Mouse (Mus musculus): Measurements from ENCODE around the gene Rere.
"Not testable (repeated sequence)": the region's sequence is repeated elsewhere in the genome, so short reads cannot be mapped to it uniquely, and the experiment has no call there.

Rere gene

GRCm38 (mm10) chr4:150255181-150255580 is 26.3 kb upstream of the Rere start:
- DNase-seq (ENCODE audit: low spot score): no peak

- DNase-seq (ENCODE audit: low spot score): peak; percentile 82
These were observed 23.9 kb upstream of the Rere start for GRCm38 (mm10) chr4:150257252-150258204.

DNA sequence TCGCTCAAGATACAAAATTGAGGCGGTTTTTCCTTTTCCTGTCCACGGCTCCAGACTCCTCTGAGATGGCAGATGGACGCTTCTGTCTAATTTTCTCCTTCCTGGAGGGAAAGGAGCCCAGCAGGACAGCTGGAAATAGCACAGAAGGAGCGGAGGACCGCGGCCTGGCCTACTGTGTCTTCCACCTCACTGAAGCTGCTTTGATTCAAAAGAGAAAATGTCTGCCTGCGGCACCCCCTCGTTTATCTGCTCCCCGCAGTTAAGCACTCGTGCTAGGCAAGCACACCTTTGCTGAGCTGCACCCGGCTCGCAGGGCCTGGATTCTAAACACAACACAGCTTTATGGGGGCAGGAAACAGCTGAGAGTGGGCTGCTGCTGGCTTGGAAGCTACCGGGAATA is 23.1 kb upstream of the Rere start:
- no peak for DNase-seq (ENCODE audit: low spot score)

DNA sequence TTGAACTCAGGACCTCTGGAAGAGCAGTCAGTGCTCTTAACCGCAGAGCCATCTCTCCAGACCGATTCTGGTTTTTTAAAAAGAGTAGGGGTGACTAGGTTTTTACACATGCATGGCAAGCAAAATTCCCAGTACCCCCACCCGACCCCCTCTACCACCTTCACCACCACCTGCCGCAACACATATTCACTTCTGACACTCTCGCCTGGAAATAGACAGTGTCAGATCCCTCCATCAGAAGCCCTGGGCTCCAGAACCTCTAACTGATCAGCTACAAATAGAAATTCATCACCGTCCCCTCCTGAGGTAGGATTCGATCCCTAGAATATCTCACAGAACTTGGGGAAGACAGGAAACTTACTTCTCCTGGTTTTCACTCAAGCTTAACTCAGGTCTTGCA is 21.9 kb upstream of the Rere start:
- no peak for DNase-seq (ENCODE audit: low spot score)

- DNase-seq (ENCODE audit: low spot score): no peak
These were observed 21.3 kb upstream of the Rere start for GRCm38 (mm10) chr4:150260111-150260510.

DNA sequence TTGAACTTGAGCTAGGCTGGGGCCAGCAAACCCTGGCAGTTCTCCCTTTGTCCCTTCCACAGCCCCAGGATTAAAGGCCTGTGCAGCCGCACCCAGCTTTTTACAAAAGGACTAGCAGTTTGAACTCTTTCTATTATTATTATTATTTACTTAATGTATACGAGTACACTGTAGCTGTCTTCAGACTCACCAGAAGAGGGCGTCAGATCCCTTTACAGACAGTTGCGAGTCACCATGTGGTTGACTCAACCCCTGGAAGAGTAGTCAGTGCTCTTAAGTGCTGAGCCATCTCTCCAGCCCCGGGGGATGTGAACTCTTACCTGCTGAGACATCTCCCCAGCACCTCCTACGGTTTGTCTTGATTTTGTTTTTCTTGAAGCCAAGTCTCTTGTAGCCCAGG is 20.7 kb upstream of the Rere start:
- DNase-seq (ENCODE audit: low spot score): no peak

GRCm38 (mm10) chr4:150262301-150262700 is 19.1 kb upstream of the Rere start:
- no peak for DNase-seq (ENCODE audit: low spot score)

GRCm38 (mm10) chr4:150264903-150265302 is 16.5 kb upstream of the Rere start:
- no peak for DNase-seq (ENCODE audit: low spot score)

- DNase-seq (ENCODE audit: low spot score): no peak
These were observed 16.0 kb upstream of the Rere start for GRCm38 (mm10) chr4:150265471-150265870.

GRCm38 (mm10) chr4:150266655-150267223 is 14.7 kb upstream of the Rere start:
- no peak for DNase-seq (ENCODE audit: low spot score)

DNA sequence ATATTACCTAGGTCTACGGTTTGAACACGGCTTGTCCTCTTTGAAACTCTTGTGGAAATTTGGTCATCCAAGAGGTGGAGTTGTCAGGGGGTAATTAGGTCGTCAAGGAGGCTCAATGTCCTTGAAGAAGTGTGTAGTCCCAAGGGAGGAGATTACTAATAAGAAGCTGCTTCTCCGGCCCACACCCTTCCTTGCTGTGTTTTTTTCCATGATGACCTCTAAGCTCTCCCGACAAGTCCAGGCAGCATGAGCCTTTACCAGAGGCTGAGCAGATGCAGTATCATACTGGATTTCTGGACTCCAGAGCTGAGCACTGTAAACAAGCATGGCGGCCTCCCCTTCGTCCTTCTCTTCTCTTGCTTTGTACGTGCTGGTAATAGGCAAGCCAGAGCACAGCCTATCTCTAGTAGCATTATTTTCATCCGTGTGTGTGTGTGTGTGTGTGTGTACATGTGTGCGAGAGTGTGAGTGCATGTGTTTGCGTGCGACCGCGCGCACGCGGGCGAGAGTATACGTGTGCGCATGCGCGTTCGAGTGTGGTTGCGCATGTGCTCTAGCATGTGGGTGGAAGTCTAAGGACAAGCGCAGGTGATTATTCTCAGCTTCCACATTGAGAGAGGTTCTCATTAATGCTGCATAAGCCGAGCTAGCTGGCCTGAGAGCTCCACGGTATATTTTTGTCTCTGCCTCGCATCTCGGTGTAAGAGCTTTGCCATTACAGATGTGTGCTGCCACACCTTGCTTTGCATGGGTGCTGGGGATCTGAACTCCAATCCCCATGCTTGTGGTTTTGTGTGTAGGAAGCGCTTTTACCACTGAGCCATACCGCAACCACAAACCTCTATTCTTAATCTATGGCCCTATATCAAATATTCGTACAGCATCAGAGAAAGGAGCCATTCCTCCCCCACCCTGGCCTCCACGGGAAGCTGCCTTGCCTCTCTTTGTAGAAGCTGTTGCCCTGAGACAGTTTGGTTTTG is 12.5 kb upstream of the Rere start:
- DNase-seq (ENCODE audit: low spot score): no peak

DNA sequence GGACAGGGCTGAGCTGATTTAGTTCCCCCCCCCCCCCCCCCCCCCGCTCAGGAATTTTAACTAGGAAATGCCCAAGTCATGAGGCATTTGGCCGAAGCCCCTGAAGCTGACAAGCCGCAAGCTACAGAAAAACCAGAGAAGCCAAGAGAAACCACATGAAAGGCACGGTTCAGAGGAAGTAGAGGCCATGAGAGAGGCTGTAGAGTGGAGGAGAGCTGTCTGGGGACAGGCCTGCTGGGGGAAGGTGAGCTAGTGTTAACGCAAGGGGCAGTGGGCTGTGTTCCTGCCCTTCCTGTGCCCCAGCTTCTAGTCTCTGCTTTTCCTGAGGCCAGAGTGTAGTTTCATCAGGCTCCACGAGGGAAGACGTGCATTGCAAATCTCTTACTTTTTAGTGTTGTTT is 11.8 kb upstream of the Rere start:
- no peak for DNase-seq (ENCODE audit: low spot score)

- not testable (repeated sequence) for DNase-seq (ENCODE audit: low spot score)
These were observed 10.7 kb upstream of the Rere start for GRCm38 (mm10) chr4:150270718-150271117.

GRCm38 (mm10) chr4:150272725-150273124 is 8.7 kb upstream of the Rere start:
- DNase-seq (ENCODE audit: low spot score): no peak

DNA sequence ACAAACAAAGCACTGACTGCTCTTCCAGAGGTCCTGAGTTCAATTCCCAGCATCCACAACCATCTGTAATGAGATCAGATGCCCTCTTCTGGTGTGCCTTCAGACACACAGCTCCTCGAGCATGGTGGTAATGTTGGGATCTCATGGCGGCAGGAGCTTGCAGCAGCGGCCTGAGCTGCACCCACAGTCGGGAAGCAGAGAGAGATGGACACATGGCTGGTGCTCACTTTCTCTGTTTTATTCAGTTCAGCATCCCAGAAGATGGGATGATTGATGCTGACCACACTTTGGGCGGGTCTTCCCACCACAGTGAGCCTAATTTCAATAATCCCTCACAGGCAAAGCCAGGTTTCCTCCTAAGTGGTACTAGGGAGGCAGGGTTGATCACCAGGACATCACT is 5.9 kb upstream of the Rere start:
- no peak for DNase-seq (ENCODE audit: low spot score)

GRCm38 (mm10) chr4:150279336-150279735 is 2.1 kb upstream of the Rere start:
- DNase-seq (ENCODE audit: low spot score): not testable (repeated sequence)

DNA sequence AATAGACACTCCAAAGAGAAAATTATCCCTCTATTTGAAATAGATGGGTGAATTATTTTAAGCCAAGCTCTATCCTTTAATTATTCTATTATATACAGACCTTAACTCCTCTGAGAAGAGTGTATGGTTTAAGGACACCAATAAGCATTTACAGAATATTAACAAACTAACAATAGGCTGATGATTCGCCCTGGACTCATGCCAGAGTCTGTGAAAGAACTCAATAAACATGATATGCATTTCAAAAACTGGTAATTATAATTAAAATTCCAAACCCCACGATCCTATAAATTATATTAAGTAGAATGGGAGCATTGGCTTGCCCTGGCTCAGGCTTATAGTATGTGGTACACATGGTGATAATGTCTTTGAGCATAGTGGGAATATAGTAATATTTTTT is 1.4 kb upstream of the Rere start:
- no peak for DNase-seq (ENCODE audit: low spot score)

DNA sequence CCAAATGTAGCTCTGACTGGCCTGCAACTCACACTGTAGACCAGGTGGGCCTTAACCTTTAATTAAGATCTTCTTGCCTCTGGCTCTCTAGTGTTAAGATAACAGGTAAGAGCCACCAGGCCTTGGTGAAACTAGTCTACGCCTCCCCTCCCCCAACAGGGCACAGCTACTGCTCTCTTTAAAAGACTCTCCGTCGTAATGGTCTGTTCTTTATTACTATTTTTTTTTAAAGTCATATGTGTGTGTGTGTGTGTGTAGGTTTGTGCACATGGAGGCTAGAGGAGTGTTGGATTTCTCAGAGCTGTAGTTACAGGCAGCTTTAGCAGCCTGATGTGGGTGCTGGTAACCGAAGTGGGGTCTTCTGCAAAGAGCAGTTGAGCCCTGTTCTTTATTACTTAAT is 987 bp upstream of the Rere start:
- no peak for DNase-seq (ENCODE audit: low spot score)

- DNase-seq (ENCODE audit: low spot score): peak; percentile 45
These were observed 615 bp downstream of the Rere start for GRCm38 (mm10) chr4:150281891-150282630.

- DNase-seq (ENCODE audit: low spot score): no peak
These were observed 1.3 kb downstream of the Rere start for GRCm38 (mm10) chr4:150282631-150283334.

DNA sequence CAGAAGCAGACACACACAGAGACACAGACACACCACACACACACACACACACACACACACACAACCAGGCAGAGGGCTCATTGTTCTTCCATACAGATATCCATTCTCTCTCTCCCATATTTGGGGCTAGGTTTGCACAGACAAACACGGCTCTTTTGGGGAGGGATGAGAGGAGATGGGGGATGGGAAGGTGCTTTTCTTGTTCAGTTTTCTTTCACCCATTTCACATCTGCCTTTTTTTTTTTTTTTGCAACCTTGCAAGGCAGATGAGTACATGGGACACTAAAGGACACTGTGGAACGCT is 1.8 kb downstream of the Rere start:
- DNase-seq (ENCODE audit: low spot score): no peak

Measured in ovary, postnatal 14 days (tissue).